Comparison of ENCODE assay signal across 14 mouse cellular contexts in genomic region chr3:123338666-123339195, GRCm38 (mm10). TPM values are rescaled to one million over a fixed set of nuclear protein-coding genes. Genes with fewer than 3 reads are reported as not detected.
DNase-seq lines count a peak whose midpoint lies in the region; ATAC-seq and TF ChIP-seq lines count a peak whose summit lies in the region.
"Had no signal": no experiment of that assay in that cellular context is flagged by ENCODE, and none has a peak within 500 bp of the region (broad histone marks: within the 10 kb centered on the region; RNA-seq: fewer than 3 reads in every experiment).

No protein-coding gene starts in this region.

- TF ChIP-seq CTCF in heart, adult 2 months (IDR thresholded peaks at IDR 0.05), result no peak
- TF ChIP-seq CTCF in lung, embryonic 14.5 days (IDR thresholded peaks at IDR 0.05; ENCODE audit: low read depth), result no peak

- no peaks in the 10 kb centered on the region for H3K27me3 ChIP-seq in heart, adult 2 months (ENCODE audit: control insufficient read depth, insufficient read depth, low read length)
- no peaks in the 10 kb centered on the region for H3K27me3 ChIP-seq in lung, embryonic 14.5 days (ENCODE audit: insufficient read depth, low read length)
- no peaks in the 10 kb centered on the region for H3K27me3 ChIP-seq in intestine, embryonic 16.5 days (replicated peaks; ENCODE audit: control insufficient read depth, insufficient read depth, low read length)
- no peaks in the 10 kb centered on the region for H3K27me3 ChIP-seq in stomach, embryonic 16.5 days (ENCODE audit: control insufficient read depth, insufficient read depth, low read length)
- H3K27me3 ChIP-seq: embryonic facial prominence, embryonic 12.5 days; forebrain, embryonic 12.5 days; midbrain, embryonic 12.5 days had no signal

- no peak for DNase-seq in heart, adult 2 months
- DNase-seq in heart, postnatal 25 days (ENCODE audit: low spot score), result no peak
- no peak for DNase-seq in lung, embryonic 14.5 days
- DNase-seq in lung, postnatal 4 days, result no peak
- DNase-seq in right cerebral cortex, postnatal 10 days (ENCODE audit: low spot score in 2 of 2), result no peak
- no peak for DNase-seq in spleen, postnatal 10 days (ENCODE audit: low spot score in 2 of 2)
- DNase-seq: cerebellum, postnatal 36 days; liver had no signal

- TF ChIP-seq POLR2A in heart, adult 2 months (IDR thresholded peaks at IDR 0.05; ENCODE audit: insufficient read depth, low read depth, low read length), result no peak

- TF ChIP-seq EP300 in heart, adult 2 months (IDR thresholded peaks at IDR 0.05; ENCODE audit: insufficient read depth, low read depth, low read length), result 0 out of 2 replicates have a peak, but pooled peaks have one; percentile 13

- H3K9me3 ChIP-seq in lung, embryonic 14.5 days (ENCODE audit: low read depth, low read length), result no peaks in the 10 kb centered on the region
- H3K9me3 ChIP-seq in intestine, embryonic 16.5 days (ENCODE audit: control insufficient read depth, low read length), result no peaks in the 10 kb centered on the region
- H3K9me3 ChIP-seq in stomach, embryonic 16.5 days (replicated peaks; ENCODE audit: control insufficient read depth, low read length), result no peaks in the 10 kb centered on the region
- H3K9me3 ChIP-seq: embryonic facial prominence, embryonic 12.5 days; forebrain, embryonic 12.5 days; midbrain, embryonic 12.5 days had no signal

- H3K4me1 ChIP-seq in heart, adult 2 months (ENCODE audit: control insufficient read depth, insufficient read depth, low read length), result peaks cover 3% of the 10 kb centered on the region
- H3K4me1 ChIP-seq in lung, embryonic 14.5 days (ENCODE audit: insufficient read depth), result peaks cover 12% of the 10 kb centered on the region
- H3K4me1 ChIP-seq in intestine, embryonic 16.5 days (ENCODE audit: control insufficient read depth, insufficient read depth, low read length), result peaks cover 23% of the 10 kb centered on the region
- peaks cover 35% of the 10 kb centered on the region for H3K4me1 ChIP-seq in stomach, embryonic 16.5 days (ENCODE audit: control insufficient read depth, insufficient read depth, low read length)
- H3K4me1 ChIP-seq: forebrain, embryonic 12.5 days; midbrain, embryonic 12.5 days had no signal

- H3K9ac ChIP-seq in heart, adult 2 months (ENCODE audit: low read depth, low read length), result no peak overlapping the region
- H3K9ac ChIP-seq in lung, embryonic 14.5 days, result no peak overlapping the region
- no peak overlapping the region for H3K9ac ChIP-seq in intestine, embryonic 16.5 days (ENCODE audit: low read depth, low read length)
- no peak overlapping the region for H3K9ac ChIP-seq in stomach, embryonic 16.5 days (ENCODE audit: low read length)
- H3K9ac ChIP-seq: embryonic facial prominence, embryonic 12.5 days; forebrain, embryonic 12.5 days; midbrain, embryonic 12.5 days had no signal

- H3K79me2 ChIP-seq in heart, adult 2 months (replicated peaks; ENCODE audit: control insufficient read depth, insufficient read depth, low read length), result no peaks in the 10 kb centered on the region; the same call in 1 of the 2 replicates

- no peak overlapping the region for H3K4me3 ChIP-seq in heart, adult 2 months
- H3K4me3 ChIP-seq in lung, embryonic 14.5 days (ENCODE audit: low read depth, low read length), result no peak overlapping the region
- H3K4me3 ChIP-seq in intestine, embryonic 16.5 days (ENCODE audit: low read length), result no peak overlapping the region
- no peak overlapping the region for H3K4me3 ChIP-seq in stomach, embryonic 16.5 days (replicated peaks; ENCODE audit: low read length)
- H3K4me3 ChIP-seq: embryonic facial prominence, embryonic 12.5 days; forebrain, embryonic 12.5 days; midbrain, embryonic 12.5 days had no signal

- H3K4me2 ChIP-seq in lung, embryonic 14.5 days, result no peak overlapping the region
- H3K4me2 ChIP-seq in intestine, embryonic 16.5 days (ENCODE audit: low read depth, low read length), result no peak overlapping the region
- H3K4me2 ChIP-seq in stomach, embryonic 16.5 days (ENCODE audit: low read depth, low read length), result no peak overlapping the region
- H3K4me2 ChIP-seq: embryonic facial prominence, embryonic 12.5 days; forebrain, embryonic 12.5 days; midbrain, embryonic 12.5 days had no signal

- intact Hi-C loops in heart, adult 2 months (cut with DNase I), result no loop called here
- intact Hi-C loops in heart, postnatal 25 days (cut with DNase I), result no loop called here

- H3K36me3 ChIP-seq in heart, adult 2 months (ENCODE audit: control insufficient read depth, insufficient read depth, low read length), result peaks cover 12% of the 10 kb centered on the region
- H3K36me3 ChIP-seq in lung, embryonic 14.5 days (ENCODE audit: insufficient read depth), result peaks cover 17% of the 10 kb centered on the region; the same call in 1 of the 2 replicates
- peaks cover 7% of the 10 kb centered on the region; the same call in 1 of the 2 replicates for H3K36me3 ChIP-seq in intestine, embryonic 16.5 days (ENCODE audit: control insufficient read depth, insufficient read depth, low read length)
- H3K36me3 ChIP-seq in stomach, embryonic 16.5 days (ENCODE audit: control insufficient read depth, insufficient read depth, low read length), result peaks cover 22% of the 10 kb centered on the region
- H3K36me3 ChIP-seq: forebrain, embryonic 12.5 days; midbrain, embryonic 12.5 days had no signal

- 0 out of 2 replicates have a peak overlapping the region, but pooled peaks have one; percentile 12 for H3K27ac ChIP-seq in heart, adult 2 months
- 0 out of 2 replicates have a peak overlapping the region, but pooled peaks have one; percentile 8 for H3K27ac ChIP-seq in lung, embryonic 14.5 days (ENCODE audit: low read depth)
- peak overlapping the region; percentile 54 for H3K27ac ChIP-seq in intestine, embryonic 16.5 days (ENCODE audit: low read length)
- peak overlapping the region; percentile 66 for H3K27ac ChIP-seq in stomach, embryonic 16.5 days (ENCODE audit: low read length)
- H3K27ac ChIP-seq: embryonic facial prominence, embryonic 12.5 days; forebrain, embryonic 12.5 days; midbrain, embryonic 12.5 days had no signal

- no peak for ATAC-seq in lung, embryonic 14.5 days (ENCODE audit: insufficient read depth)
- ATAC-seq in intestine, embryonic 16.5 days, result no peak
- no peak for ATAC-seq in stomach, embryonic 16.5 days (ENCODE audit: insufficient read depth, low FRiP score)
- ATAC-seq: activated CD4-positive, CD25-positive, alpha-beta regulatory T cell, adult 4 months had no signal

- 60% methylated on average over 12 of the region's 12 CpGs for WGBS in heart, adult 2 months
- 61% methylated on average over 12 of the region's 12 CpGs for WGBS in lung, embryonic 14.5 days
- WGBS in intestine, embryonic 16.5 days, result 41% methylated on average over 12 of the region's 12 CpGs
- whole genome bisulfite sequencing in stomach, embryonic 16.5 days, result 42% methylated on average over 12 of the region's 12 CpGs

RNA-seq across cellular contexts. Expression of gene Mettl14, which starts 47.2 kb away (rescaled TPM):
- total RNA-seq in heart, adult 2 months (2021), result 10 to 100 TPM; 11.6 to 13.9 TPM
- polyA plus RNA-seq in heart, adult 2 months (2012; rRNA removed), result 5.4 and 7.6 TPM in 2 replicates
- 10 to 100 TPM; 10.2 to 11.8 TPM for total RNA-seq in heart, postnatal 25 days (2021)
- polyA plus RNA-seq in lung, embryonic 14.5 days (2014; fragmentation: Nextera tagmentation; extraction: Ambion mirVana), result 20.1 and 21.0 TPM in 2 replicates
- polyA plus RNA-seq in intestine, embryonic 16.5 days (2015; fragmentation: Nextera tagmentation; extraction: Ambion mirVana), result 23.2 and 24.9 TPM in 2 replicates
- 24.4 and 25.0 TPM in 2 replicates for polyA plus RNA-seq in stomach, embryonic 16.5 days (2015; fragmentation: Nextera tagmentation; extraction: Ambion mirVana)

Comparison
In these comparisons a context has a peak if more than half of its experiments do, and no peak if none do; other contexts are left out.
1. H3K27ac ChIP-seq: peak in every context shown above with its lines; median percentile 66 in stomach, embryonic 16.5 days; 54 in intestine, embryonic 16.5 days; 12 in heart, adult 2 months; 8 in lung, embryonic 14.5 days.